Mouse (Mus musculus) small intestine, adult 2 months (tissue): ENCODE measurements around the gene Kat2a.

Experiments
- CTCF ChIP-seq: fragments of 200-500 bp; IDR thresholded peaks from 2 replicates; pipeline ENCODE4 v1.5.1; 2012; ENCODE audit warnings: low read depth, mild to moderate bottlenecking, control low read depth, inconsistent platforms, low read length, moderate library complexity, mixed read lengths; ENCODE audit not compliant: insufficient replicate concordance, insufficient read length; ENCODE audit errors: extremely low read depth
- POLR2A ChIP-seq: fragments of 200-500 bp; IDR thresholded peaks from 2 replicates; pipeline ENCODE4 v1.6.1; 2012; ENCODE audit warnings: low read depth, mild to moderate bottlenecking, control low read depth, inconsistent platforms, low read length, moderate library complexity

GRCm38 (mm10) chr11:100758707-100759610 is 46.7 kb upstream of the Kat2a start:
- no peak for TF ChIP-seq POLR2A
- TF ChIP-seq CTCF = no peak
